Mouse (Mus musculus) CH12.LX (cell line): ENCODE measurements around the gene Gm13539.

Source experiments
- MAX ChIP-seq: IDR thresholded peaks from 2 replicates; pipeline ENCODE4 v1.6.1; 2011; ENCODE audit warnings: low read length, improper control_type of control experiment
- NRF1 ChIP-seq: IDR thresholded peaks from 2 replicates; pipeline ENCODE4 v1.6.1; 2014; ENCODE audit warnings: low read depth, mild to moderate bottlenecking, inconsistent platforms, low read length, improper control_type of control experiment, moderate library complexity

DNA sequence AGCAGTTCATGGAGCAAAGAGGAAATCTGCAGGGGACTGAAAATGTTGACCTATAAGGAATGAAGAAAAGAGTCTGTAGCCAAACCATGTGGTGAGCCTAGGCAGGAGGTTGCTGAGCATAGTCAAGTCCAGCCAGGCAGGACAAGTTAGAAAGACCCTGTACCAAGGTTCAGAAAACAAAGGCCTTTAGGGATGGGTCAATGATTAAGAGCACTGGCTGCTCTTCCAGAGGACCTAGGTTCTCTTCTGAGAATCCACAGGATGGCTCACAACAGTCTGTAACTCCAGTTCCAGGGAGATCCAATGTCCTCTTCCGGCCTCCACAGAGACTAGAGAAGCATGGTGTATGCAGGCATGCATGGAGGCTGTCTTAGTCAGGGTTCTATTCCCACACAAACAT, 27.9 kb upstream of the Gm13539 start:
- TF ChIP-seq NRF1 (no peak), MAX (no peak)
